Mouse (Mus musculus): ENCODE data around the gene Slc9b1.

GRCm38 (mm10) chr3:135417245-135417644 lies 69.4 kb downstream of the Slc9b1 start:
- TF ChIP-seq CTCF (conservative IDR thresholded peaks at IDR 0.05; ENCODE audit: low read length), result no peak
- TF ChIP-seq NANOG (IDR thresholded peaks at IDR 0.05; ENCODE audit: borderline replicate concordance, low read length), result no peak
